Mouse (Mus musculus) embryo, embryonic 9.5 days (tissue): ENCODE measurements around the gene Adgrl4.

ENCODE experiments used
- DNase-seq: peaks from one replicate; pipeline ENCODE4 v3.0.0-alpha.2; 2017; ENCODE audit errors: extremely low spot score

Gene Adgrl4

GRCm38 (mm10) chr3:151488853-151489252 lies 51.2 kb downstream of the Adgrl4 start:
- DNase-seq, result no peak

GRCm38 (mm10) chr3:151505606-151506005 lies 67.9 kb downstream of the Adgrl4 start:
- DNase-seq, result no peak

GRCm38 (mm10) chr3:151511184-151511583 lies 73.5 kb downstream of the Adgrl4 start:
- no peak for DNase-seq

- DNase-seq, result no peak
These were observed 109.5 kb downstream of the Adgrl4 start for GRCm38 (mm10) chr3:151547182-151547581.

GRCm38 (mm10) chr3:151551002-151551401 lies 113.3 kb downstream of the Adgrl4 start:
- no peak for DNase-seq

- no peak for DNase-seq
These were observed 118.9 kb downstream of the Adgrl4 start for GRCm38 (mm10) chr3:151556635-151557034.

- no peak for DNase-seq
These were observed 119.4 kb downstream of the Adgrl4 start for GRCm38 (mm10) chr3:151557125-151557524.

- DNase-seq, result no peak
These were observed 119.9 kb downstream of the Adgrl4 start for GRCm38 (mm10) chr3:151557607-151558006.

- no peak for DNase-seq
These were observed 120.7 kb downstream of the Adgrl4 start for GRCm38 (mm10) chr3:151558374-151558773.

GRCm38 (mm10) chr3:151565664-151566621 lies 128.3 kb downstream of the Adgrl4 start:
- DNase-seq, result no peak

GRCm38 (mm10) chr3:151566629-151567028 lies 128.9 kb downstream of the Adgrl4 start:
- peak; percentile 42 for DNase-seq

GRCm38 (mm10) chr3:151567541-151567940 lies 129.9 kb downstream of the Adgrl4 start:
- DNase-seq, result no peak

- DNase-seq, result no peak
These were observed 134.4 kb downstream of the Adgrl4 start for GRCm38 (mm10) chr3:151572089-151572488.

GRCm38 (mm10) chr3:151575292-151575691 lies 137.6 kb downstream of the Adgrl4 start:
- no peak for DNase-seq

GRCm38 (mm10) chr3:151576155-151576554 lies 138.5 kb downstream of the Adgrl4 start:
- no peak for DNase-seq

- DNase-seq, result no peak
These were observed 154.2 kb downstream of the Adgrl4 start for GRCm38 (mm10) chr3:151591904-151592303.
